Mouse (Mus musculus): ENCODE measurements around the gene Apoa2. TPM values are rescaled to one million over a fixed set of nuclear protein-coding genes. Genes with fewer than 3 reads are reported as not detected.

The Apoa2 gene
- polyA plus RNA-seq, 1 experiment from 2014 or later: 4.2 TPM

DNA sequence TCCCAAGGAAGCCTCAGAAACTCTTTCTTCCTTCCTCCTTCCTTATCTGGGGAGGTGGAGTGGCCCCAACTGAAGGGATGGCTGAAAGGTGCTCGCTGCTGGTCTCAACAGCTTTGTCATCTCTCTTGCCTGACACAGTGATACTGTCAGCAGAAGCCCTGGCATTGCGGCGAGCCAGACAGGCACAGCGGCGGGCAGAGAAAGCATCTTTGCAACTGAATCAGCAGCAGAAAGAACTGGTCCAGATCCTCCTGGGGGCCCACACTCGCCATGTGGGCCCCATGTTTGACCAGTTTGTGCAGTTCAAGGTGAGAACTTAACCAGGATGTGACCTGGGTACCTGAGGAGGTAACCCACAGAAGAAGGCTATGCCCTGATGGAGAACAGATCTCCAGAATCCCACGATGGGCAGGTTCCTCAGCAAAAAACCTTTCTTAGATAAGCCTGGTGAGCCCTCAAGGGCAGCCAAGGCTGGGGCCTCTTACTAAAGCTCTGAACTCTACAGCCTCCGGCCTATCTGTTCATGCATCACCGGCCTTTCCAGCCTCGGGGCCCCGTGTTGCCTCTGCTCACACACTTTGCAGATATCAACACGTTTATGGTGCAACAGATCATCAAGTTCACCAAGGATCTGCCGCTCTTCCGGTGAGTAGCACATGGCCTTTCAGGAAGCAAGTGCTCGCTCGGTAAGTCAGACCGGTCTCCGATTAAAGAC lies 8.5 kb upstream of the Apoa2 start:
- Histone ChIP-seq H3K36me3 (replicated peaks) (peaks cover 27% of the 10 kb centered on the region), H3K4me3 (no peak overlapping the region), H3K27me3 (ENCODE audit: poor library complexity, severe bottlenecking) (peaks cover 3% of the 10 kb centered on the region; the same call in 1 of the 2 replicates), H3K9me3 (no peaks in the 10 kb centered on the region), H3K27ac (no peak overlapping the region), H3K4me1 (peaks cover 20% of the 10 kb centered on the region)
- 91% methylated on average over 18 of the region's 18 CpGs for WGBS
- no peak for DNase-seq (ENCODE audit: extremely low spot score, low spot score)

DNA sequence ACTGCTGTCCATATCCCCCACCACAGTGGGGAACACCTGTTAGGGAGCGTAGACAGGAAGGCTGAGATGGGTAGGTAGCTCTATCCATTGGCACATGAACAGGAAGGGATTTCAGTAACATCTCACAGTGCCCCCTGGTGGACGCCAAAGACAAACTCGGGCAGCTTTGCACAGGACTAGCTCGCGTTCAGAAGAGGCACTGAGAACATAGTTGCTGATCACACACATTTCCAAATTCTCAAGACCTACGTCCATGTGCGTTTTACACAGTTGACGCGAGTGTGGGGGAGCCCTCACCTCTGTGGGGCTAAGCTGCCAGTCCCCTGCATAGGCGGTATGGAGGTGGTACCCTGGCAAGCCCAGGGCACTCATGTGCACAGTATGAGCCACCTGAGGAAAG lies 4.0 kb upstream of the Apoa2 start:
- Histone ChIP-seq H3K9me3 (no peaks in the 10 kb centered on the region), H3K36me3 (replicated peaks) (peaks cover 27% of the 10 kb centered on the region), H3K27me3 (ENCODE audit: poor library complexity, severe bottlenecking) (no peaks in the 10 kb centered on the region), H3K4me1 (peaks cover 29% of the 10 kb centered on the region), H3K4me3 (peak overlapping the region; percentile 73), H3K27ac (0 out of 2 replicates have a peak overlapping the region, but pooled peaks have one; percentile 88)
- 10% methylated on average over 10 of the region's 10 CpGs for WGBS
- DNase-seq (ENCODE audit: extremely low spot score, low spot score): peak; percentile 84

DNA sequence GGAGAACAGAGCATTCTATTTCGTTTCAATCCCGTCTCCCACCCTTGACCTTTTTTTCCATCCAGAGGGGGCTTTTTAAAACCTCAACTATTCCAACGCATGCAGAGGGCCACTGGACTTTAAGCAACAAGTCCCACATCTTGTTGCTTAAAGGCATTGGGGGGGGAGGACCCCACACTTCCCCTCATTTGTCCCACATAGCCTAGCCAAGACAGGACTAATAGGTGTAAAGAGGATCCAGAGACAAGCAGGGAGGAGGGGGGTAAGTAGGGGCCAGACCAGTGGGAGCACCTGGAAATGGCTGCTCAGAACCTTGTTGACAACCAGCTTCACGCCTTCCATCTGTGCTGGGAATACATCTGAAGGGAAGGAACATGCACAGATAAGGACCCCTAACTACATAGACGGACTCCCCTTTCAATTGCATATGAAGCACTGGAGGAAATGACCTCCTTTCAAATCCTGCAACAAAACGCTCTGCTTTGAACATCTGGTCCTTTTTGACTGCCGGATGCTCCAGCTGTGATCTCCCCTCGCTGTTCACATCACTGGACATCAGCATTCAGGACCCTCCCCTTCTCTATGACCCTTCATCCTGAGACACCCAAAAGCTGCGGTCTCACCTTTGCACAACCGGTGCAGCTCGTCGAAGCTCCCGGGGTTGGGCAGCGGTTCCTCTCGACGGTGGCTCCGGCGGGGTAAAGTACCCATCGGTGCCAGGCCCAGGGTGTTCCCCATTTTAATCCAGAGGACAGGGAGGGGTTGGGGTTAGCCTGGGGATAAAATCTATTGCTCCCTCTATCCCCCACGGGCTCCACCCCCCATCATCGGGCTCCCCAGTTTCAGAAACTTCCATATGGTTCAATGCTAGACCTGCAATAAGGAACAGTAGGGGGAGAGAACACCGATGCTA lies 3.3 kb upstream of the Apoa2 start:
- 10% methylated on average over 22 of the region's 22 CpGs for WGBS
- peaks cover 29% of the 10 kb centered on the region for H3K4me1 ChIP-seq
- H3K27me3 ChIP-seq (ENCODE audit: poor library complexity, severe bottlenecking): no peaks in the 10 kb centered on the region
- H3K36me3 ChIP-seq (replicated peaks): peaks cover 27% of the 10 kb centered on the region
- no peaks in the 10 kb centered on the region for H3K9me3 ChIP-seq
- DNase-seq (ENCODE audit: extremely low spot score, low spot score): peak; percentile 34
- H3K27ac ChIP-seq: peak overlapping the region; percentile 88
- H3K4me3 ChIP-seq: peak overlapping the region; percentile 73

- H3K27ac ChIP-seq: peak within 1 kb of the TSS; percentile 88
- peaks cover 27% of the 10 kb centered on the region for H3K36me3 ChIP-seq (replicated peaks)
- H3K27me3 ChIP-seq (ENCODE audit: poor library complexity, severe bottlenecking): no peaks in the 10 kb centered on the region
- no peaks in the 10 kb centered on the region for H3K9me3 ChIP-seq
- 3% methylated on average over 28 of the region's 28 CpGs for WGBS
- peak within 1 kb of the TSS; percentile 73 for H3K4me3 ChIP-seq
- peaks cover 33% of the 10 kb centered on the region for H3K4me1 ChIP-seq
- peak; percentile 95 for DNase-seq (ENCODE audit: extremely low spot score, low spot score)
These were observed 2.4 kb upstream of the Apoa2 start, which contains the start of gene Tomm40l for GRCm38 (mm10) chr1:171222238-171223155. Gene Tomm40l, minus strand, starts transcription at chr1:171222514.

GRCm38 (mm10) chr1:171223168-171223567 lies 1.7 kb upstream of the Apoa2 start:
- H3K4me3 ChIP-seq: peak overlapping the region; percentile 73
- no peaks in the 10 kb centered on the region for H3K9me3 ChIP-seq
- peak overlapping the region; percentile 88 for H3K27ac ChIP-seq
- 85% methylated on average over 6 of the region's 6 CpGs for WGBS
- no peaks in the 10 kb centered on the region for H3K27me3 ChIP-seq (ENCODE audit: poor library complexity, severe bottlenecking)
- H3K4me1 ChIP-seq: peaks cover 33% of the 10 kb centered on the region
- DNase-seq (ENCODE audit: extremely low spot score, low spot score): no peak
- H3K36me3 ChIP-seq (replicated peaks): peaks cover 25% of the 10 kb centered on the region

DNA sequence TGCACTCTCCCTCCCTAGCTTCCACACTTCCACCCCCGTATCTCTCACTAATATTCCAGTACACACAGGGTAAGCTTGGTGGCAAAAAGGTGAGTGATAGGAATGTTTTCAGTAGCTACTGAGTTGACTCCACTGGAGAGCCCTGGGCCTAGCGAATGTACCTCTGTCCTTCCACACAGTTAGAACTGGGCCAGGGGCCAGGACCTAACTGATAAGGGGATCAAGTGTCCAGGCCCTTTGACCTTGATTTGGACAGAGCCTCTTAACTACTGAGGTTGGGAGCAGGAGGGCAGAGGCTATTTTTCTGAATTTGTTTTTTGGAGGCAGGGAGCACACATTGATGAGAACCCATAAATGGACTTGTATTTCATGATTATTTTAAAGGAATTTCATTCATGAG lies 1.1 kb upstream of the Apoa2 start:
- no peak overlapping the region for H3K27ac ChIP-seq
- peaks cover 19% of the 10 kb centered on the region for H3K36me3 ChIP-seq (replicated peaks)
- whole genome bisulfite sequencing: 84% methylated on average over 2 of the region's 2 CpGs
- H3K27me3 ChIP-seq (ENCODE audit: poor library complexity, severe bottlenecking): no peaks in the 10 kb centered on the region
- peaks cover 37% of the 10 kb centered on the region for H3K4me1 ChIP-seq
- no peak overlapping the region for H3K4me3 ChIP-seq
- DNase-seq (ENCODE audit: extremely low spot score, low spot score): no peak
- H3K9me3 ChIP-seq: no peaks in the 10 kb centered on the region

GRCm38 (mm10) chr1:171226780-171227179 lies 1.9 kb downstream of the Apoa2 start:
- WGBS: 43% methylated on average over 4 of the region's 4 CpGs
- peaks cover 44% of the 10 kb centered on the region for H3K4me1 ChIP-seq
- H3K9me3 ChIP-seq: no peaks in the 10 kb centered on the region
- no peaks in the 10 kb centered on the region for H3K27me3 ChIP-seq (ENCODE audit: poor library complexity, severe bottlenecking)
- no peak for DNase-seq (ENCODE audit: extremely low spot score, low spot score)
- no peak overlapping the region for H3K4me3 ChIP-seq
- no peaks in the 10 kb centered on the region for H3K36me3 ChIP-seq (replicated peaks)
- H3K27ac ChIP-seq: no peak overlapping the region

GRCm38 (mm10) chr1:171227879-171228278 lies 3.0 kb downstream of the Apoa2 start:
- Histone ChIP-seq H3K4me3 (no peak overlapping the region), H3K9me3 (no peaks in the 10 kb centered on the region), H3K4me1 (peaks cover 38% of the 10 kb centered on the region), H3K27ac (no peak overlapping the region), H3K27me3 (ENCODE audit: poor library complexity, severe bottlenecking) (no peaks in the 10 kb centered on the region), H3K36me3 (replicated peaks) (no peaks in the 10 kb centered on the region)
- DNase-seq (ENCODE audit: extremely low spot score, low spot score): no peak
- WGBS: 82% methylated on average over 1 of the region's 1 CpGs

DNA sequence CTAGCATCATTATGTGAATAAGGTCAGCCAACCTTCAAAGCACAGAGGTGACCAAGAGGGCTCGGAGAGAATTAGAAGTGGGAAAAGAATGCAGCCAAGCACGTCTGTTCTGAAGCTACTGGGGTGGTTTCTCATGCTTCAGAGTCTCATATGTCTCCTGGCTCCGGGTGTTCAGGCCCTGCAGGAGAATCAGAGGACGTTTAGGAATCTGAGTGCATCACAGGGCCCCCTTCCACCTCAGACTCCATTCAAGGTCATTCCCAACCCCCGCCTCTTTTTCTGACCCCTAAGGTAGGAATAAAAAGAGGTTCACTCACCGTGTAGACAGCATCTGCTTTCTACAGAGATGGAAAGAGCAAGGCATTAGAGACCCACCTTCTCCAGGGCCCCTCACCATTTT lies 4.9 kb downstream of the Apoa2 start:
- no peak for DNase-seq (ENCODE audit: extremely low spot score, low spot score)
- no peaks in the 10 kb centered on the region for H3K9me3 ChIP-seq
- 35% methylated on average over 6 of the region's 6 CpGs for WGBS
- peaks cover 33% of the 10 kb centered on the region for H3K4me1 ChIP-seq
- no peak overlapping the region; the same call in 1 of the 2 replicates for H3K4me3 ChIP-seq
- H3K27ac ChIP-seq: peak overlapping the region; percentile 72
- H3K27me3 ChIP-seq (ENCODE audit: poor library complexity, severe bottlenecking): no peaks in the 10 kb centered on the region
- H3K36me3 ChIP-seq (replicated peaks): peaks cover 18% of the 10 kb centered on the region

DNA sequence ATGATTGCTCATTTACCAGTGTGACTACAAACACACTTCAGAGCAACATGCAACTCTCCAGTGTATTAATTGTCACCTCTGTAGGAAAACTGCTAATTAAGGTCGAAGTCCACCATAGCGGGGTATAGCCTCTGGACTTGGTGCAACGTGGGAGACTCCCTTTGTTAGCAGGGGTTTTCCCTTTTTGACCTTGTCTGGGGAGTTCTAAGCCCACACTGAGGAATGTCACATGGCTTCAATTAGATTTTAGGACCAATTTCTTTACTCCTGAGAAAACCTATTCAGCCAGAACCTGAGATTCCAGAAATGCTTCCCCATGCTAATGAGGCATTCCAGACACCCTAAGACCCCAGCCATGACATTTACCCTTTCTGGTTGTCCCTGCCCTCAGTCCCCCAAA lies 5.4 kb downstream of the Apoa2 start:
- Histone ChIP-seq H3K4me3 (no peak overlapping the region), H3K27me3 (ENCODE audit: poor library complexity, severe bottlenecking) (no peaks in the 10 kb centered on the region), H3K27ac (peak overlapping the region; percentile 72), H3K36me3 (replicated peaks) (peaks cover 23% of the 10 kb centered on the region), H3K9me3 (no peaks in the 10 kb centered on the region), H3K4me1 (peaks cover 29% of the 10 kb centered on the region)
- no peak for DNase-seq (ENCODE audit: extremely low spot score, low spot score)
- WGBS: 30% methylated on average over 3 of the region's 3 CpGs

DNA sequence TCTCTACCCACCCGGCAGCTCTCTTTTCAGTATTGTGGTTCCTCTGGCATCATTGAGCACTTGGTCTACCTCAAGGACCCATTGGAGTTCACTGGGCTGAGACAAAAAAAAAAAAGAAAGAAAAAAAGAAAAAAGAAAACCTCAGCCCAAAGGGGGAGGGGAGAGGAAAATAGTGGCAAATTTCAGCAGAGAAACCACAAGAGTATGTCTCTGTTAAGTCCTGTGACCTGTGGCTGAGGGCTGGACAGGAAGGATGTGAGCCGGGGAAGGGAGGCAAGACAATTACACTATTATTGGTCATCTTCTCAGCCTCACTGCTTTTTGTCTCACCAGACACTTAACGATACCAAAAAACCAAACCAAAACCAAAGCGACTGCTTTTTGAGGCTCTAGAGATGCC lies 7.0 kb downstream of the Apoa2 start:
- no peak overlapping the region for H3K4me3 ChIP-seq
- peaks cover 26% of the 10 kb centered on the region for H3K4me1 ChIP-seq
- no peaks in the 10 kb centered on the region for H3K27me3 ChIP-seq (ENCODE audit: poor library complexity, severe bottlenecking)
- peaks cover 39% of the 10 kb centered on the region for H3K36me3 ChIP-seq (replicated peaks)
- DNase-seq (ENCODE audit: extremely low spot score, low spot score): no peak
- no peaks in the 10 kb centered on the region for H3K9me3 ChIP-seq
- WGBS: 69% methylated on average over 4 of the region's 4 CpGs
- H3K27ac ChIP-seq: no peak overlapping the region

- DNase-seq (ENCODE audit: extremely low spot score, low spot score): no peak
- Histone ChIP-seq H3K36me3 (replicated peaks) (peaks cover 44% of the 10 kb centered on the region), H3K27ac (no peak overlapping the region), H3K27me3 (ENCODE audit: poor library complexity, severe bottlenecking) (no peaks in the 10 kb centered on the region), H3K4me1 (peaks cover 26% of the 10 kb centered on the region), H3K9me3 (no peaks in the 10 kb centered on the region), H3K4me3 (no peak overlapping the region)
- WGBS: 85% methylated on average over 5 of the region's 5 CpGs
These were observed 7.5 kb downstream of the Apoa2 start for GRCm38 (mm10) chr1:171232348-171232747.

Measured in forebrain, embryonic 10.5 days (tissue).